Mouse (Mus musculus): ENCODE results near the gene Gm8653. TPM values are rescaled to one million over a fixed set of nuclear protein-coding genes. Genes with fewer than 3 reads are reported as not detected.
"Not testable (repeated sequence)": the region's sequence is repeated elsewhere in the genome, so short reads cannot be mapped to it uniquely, and the experiment has no call there.

Gm8653 gene
- not detected in 2 replicates for polyA plus RNA-seq (2011; ENCODE audit: insufficient read length, low read depth, missing spikeins)

DNA sequence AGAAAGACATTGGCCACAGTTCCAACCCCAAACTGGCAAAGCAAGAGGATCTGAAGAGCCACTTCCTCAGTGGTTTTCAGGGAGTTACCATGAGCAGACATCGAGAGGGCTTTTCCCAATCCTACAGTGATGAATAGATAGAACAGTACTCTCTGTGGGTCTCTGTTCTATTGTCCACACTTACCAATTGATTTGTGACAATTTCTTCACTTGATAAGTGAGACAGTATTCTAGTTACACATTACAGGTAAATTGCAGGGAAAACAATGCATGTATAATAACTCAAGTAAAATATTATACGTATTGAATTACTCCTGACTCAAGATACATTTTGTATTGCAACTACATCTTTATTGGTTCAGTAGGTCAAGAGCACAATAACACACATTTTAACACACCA, at the start of gene Gm8653:
Gm8653 (minus strand) TSS at position 101 of the 400 bp plus-strand sequence.
- not testable (repeated sequence) for H3K4me1 ChIP-seq (ENCODE audit: control insufficient read depth, insufficient read depth, low read length); H3K27ac ChIP-seq (ENCODE audit: insufficient read depth, low read length); H3K4me3 ChIP-seq (ENCODE audit: insufficient read depth, low read length)

DNA sequence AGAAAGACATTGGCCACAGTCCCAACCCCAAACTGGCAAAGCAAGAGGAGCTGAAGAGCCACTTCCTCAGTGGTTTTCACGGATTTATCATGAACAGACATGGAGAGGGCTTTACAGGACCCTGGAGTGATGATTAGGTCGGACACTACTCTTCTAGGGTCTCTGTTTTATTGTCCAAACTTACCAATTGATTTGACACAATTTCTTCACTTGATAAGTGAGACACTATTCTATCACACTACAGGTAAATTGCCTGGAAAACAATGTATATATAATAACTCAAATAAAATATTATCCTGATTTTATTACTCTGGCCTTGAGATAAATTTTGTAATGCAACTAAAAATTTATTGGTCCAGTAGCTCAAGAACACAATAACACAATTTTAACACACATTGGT, 28.3 kb upstream of the Gm8653 start, which contains the start of gene Gm8453:
Gm8453 (minus strand) TSS at position 101 of the 400 bp plus-strand sequence.
- H3K27ac ChIP-seq (ENCODE audit: insufficient read depth, low read length); H3K4me1 ChIP-seq (ENCODE audit: control insufficient read depth, insufficient read depth, low read length); H3K4me3 ChIP-seq (ENCODE audit: insufficient read depth, low read length): not testable (repeated sequence)

DNA sequence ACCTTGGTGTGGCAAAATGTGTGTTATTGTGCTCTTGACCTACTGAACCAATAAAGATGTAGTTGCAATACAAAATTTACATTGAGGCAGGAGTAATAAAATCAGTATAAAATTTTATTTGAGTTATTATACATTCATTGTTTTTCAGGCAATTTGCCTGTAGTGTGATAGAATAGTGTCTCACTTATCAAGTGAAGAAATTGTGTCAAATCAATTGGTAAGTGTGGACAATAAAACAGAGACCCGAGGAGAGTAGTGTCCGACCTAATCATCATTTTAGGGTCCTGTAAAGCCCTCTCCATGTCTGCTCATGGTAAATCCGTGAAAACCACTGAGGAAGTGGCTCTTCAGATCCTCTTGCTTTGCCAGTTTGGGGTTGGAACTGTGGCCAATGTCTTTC, 12.0 kb downstream of the Gm8653 start, which contains the start of gene Vmn1r143:
Vmn1r143 (plus strand) TSS at position 301 of the 400 bp plus-strand sequence.
- H3K4me3 ChIP-seq (ENCODE audit: insufficient read depth, low read length); H3K4me1 ChIP-seq (ENCODE audit: control insufficient read depth, insufficient read depth, low read length); H3K27ac ChIP-seq (ENCODE audit: insufficient read depth, low read length): not testable (repeated sequence)

DNA sequence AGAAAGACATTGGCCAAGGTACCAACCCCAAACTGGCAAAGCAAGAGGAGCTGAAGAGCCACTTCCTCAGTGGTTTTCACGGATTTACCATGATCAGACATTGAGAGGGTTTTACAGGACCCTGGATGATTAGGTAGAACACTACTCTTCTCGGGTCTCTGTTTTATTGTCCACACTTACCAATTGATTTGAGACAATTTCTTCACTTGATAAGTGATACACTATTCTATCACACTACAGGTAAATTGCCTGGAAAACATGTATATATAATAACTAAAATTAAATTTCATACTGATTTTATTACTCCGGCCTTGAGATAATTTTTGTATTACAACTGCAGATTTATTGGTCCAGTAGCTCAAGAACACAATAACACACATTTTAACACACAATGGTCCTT, 37.1 kb downstream of the Gm8653 start, which contains the start of gene Vmn1r142:
Vmn1r142 (minus strand) TSS at position 101 of the 400 bp plus-strand sequence.
- not testable (repeated sequence) for H3K27ac ChIP-seq (ENCODE audit: insufficient read depth, low read length); H3K4me1 ChIP-seq (ENCODE audit: control insufficient read depth, insufficient read depth, low read length); H3K4me3 ChIP-seq (ENCODE audit: insufficient read depth, low read length)

Other genes starting within 250 kb of the Gm8653 start
- not detected in 2 replicates for gene Vmn1r137, start 206.7 kb downstream of the Gm8653 start, polyA plus RNA-seq (2011; ENCODE audit: insufficient read length, low read depth, missing spikeins)
- gene Vmn1r138, start 172.4 kb downstream of the Gm8653 start, polyA plus RNA-seq (2011; ENCODE audit: insufficient read length, low read depth, missing spikeins): not detected in 2 replicates
- gene Gm6176, start 145.0 kb downstream of the Gm8653 start, polyA plus RNA-seq (2011; ENCODE audit: insufficient read length, low read depth, missing spikeins): not detected in 2 replicates
- gene Vmn1r139, start 132.2 kb downstream of the Gm8653 start, polyA plus RNA-seq (2011; ENCODE audit: insufficient read length, low read depth, missing spikeins): not detected in 2 replicates
- not detected in 2 replicates for gene Gm16451, start 83.0 kb downstream of the Gm8653 start, polyA plus RNA-seq (2011; ENCODE audit: insufficient read length, low read depth, missing spikeins)
- not detected in 2 replicates for gene Gm10666, start 66.5 kb downstream of the Gm8653 start, polyA plus RNA-seq (2011; ENCODE audit: insufficient read length, low read depth, missing spikeins)
- gene Vmn1r142, start 37.2 kb downstream of the Gm8653 start, polyA plus RNA-seq (2011; ENCODE audit: insufficient read length, low read depth, missing spikeins): not detected in 2 replicates
- not detected in 2 replicates for gene Vmn1r143, start 11.9 kb downstream of the Gm8653 start, polyA plus RNA-seq (2011; ENCODE audit: insufficient read length, low read depth, missing spikeins)
- gene Gm8453, start 28.2 kb upstream of the Gm8653 start, polyA plus RNA-seq (2011; ENCODE audit: insufficient read length, low read depth, missing spikeins): not detected in 2 replicates
- gene Gm4187, start 128.5 kb upstream of the Gm8653 start, polyA plus RNA-seq (2011; ENCODE audit: insufficient read length, low read depth, missing spikeins): not detected in 2 replicates
- gene Gm8660, start 169.8 kb upstream of the Gm8653 start, polyA plus RNA-seq (2011; ENCODE audit: insufficient read length, low read depth, missing spikeins): not detected in 2 replicates
- not detected in 2 replicates for gene Vmn1r148, start 212.3 kb upstream of the Gm8653 start, polyA plus RNA-seq (2011; ENCODE audit: insufficient read length, low read depth, missing spikeins)
- not detected in 2 replicates for gene Vmn1r149, start 237.0 kb upstream of the Gm8653 start, polyA plus RNA-seq (2011; ENCODE audit: insufficient read length, low read depth, missing spikeins)

Measured in embryonic fibroblast, embryonic 13.5 days (primary cell).